Mouse (Mus musculus) bone marrow, adult 2 months (tissue): ENCODE measurements around the gene Rasal3. TPM values are rescaled to one million over a fixed set of nuclear protein-coding genes. Genes with fewer than 3 reads are reported as not detected.
A peak's percentile ranks its signal among the peaks of the same experiment; 100 is the strongest.

Experiments
- H3K27ac ChIP-seq: fragments of 200-500 bp; 2 replicates; pipeline ENCODE4 v1.5.1; 2012; ENCODE audit warnings: low read depth, mild to moderate bottlenecking, control low read depth, inconsistent platforms, low read length; ENCODE audit not compliant: control insufficient read depth, poor library complexity, insufficient read depth
- H3K4me1 ChIP-seq: fragments of 200-500 bp; 2 replicates; pipeline ENCODE4 v1.6.1; 2011; ENCODE audit warnings: low read length; ENCODE audit not compliant: control insufficient read depth, insufficient read depth
- H3K4me3 ChIP-seq: fragments of 200-500 bp; replicated peaks from 2 replicates; pipeline ENCODE3; 2011; ENCODE audit warnings: mild to moderate bottlenecking, low read depth, low read length, control low read depth; ENCODE audit not compliant: control insufficient read depth
- CTCF ChIP-seq: fragments of 200-500 bp; IDR thresholded peaks from 2 replicates; pipeline ENCODE4 v1.5.1; 2011; ENCODE audit warnings: low read length, control low read depth; ENCODE audit not compliant: control insufficient read depth, insufficient read depth
- POLR2A ChIP-seq: fragments of 200-500 bp; IDR thresholded peaks from 2 replicates; pipeline ENCODE4 v1.6.1; 2011; ENCODE audit warnings: low read depth, mild to moderate bottlenecking, control low read depth, low read length, borderline replicate concordance; ENCODE audit not compliant: control insufficient read depth
- WGBS: fragments of 180-500 bp; shearing (Covaris S2); methylation state at CpG from one replicate; pipeline ENCODE4 v1.1.7; 2018; 5-methylcytosine and 5-hydroxymethylcytosine counted together
- polyA plus RNA-seq: library from polyadenylated mRNA; stranded (reverse); fragments of >200 nt; gene quantifications from 2 replicates; pipeline ENCODE4 v1.2.4, GENCODE M21; 2011; ENCODE audit warnings: low replicate concordance; ENCODE audit not compliant: missing spikeins, insufficient read depth, insufficient read length

The Rasal3 gene
- polyA plus RNA-seq, 1 experiment: 58.8 TPM

DNA sequence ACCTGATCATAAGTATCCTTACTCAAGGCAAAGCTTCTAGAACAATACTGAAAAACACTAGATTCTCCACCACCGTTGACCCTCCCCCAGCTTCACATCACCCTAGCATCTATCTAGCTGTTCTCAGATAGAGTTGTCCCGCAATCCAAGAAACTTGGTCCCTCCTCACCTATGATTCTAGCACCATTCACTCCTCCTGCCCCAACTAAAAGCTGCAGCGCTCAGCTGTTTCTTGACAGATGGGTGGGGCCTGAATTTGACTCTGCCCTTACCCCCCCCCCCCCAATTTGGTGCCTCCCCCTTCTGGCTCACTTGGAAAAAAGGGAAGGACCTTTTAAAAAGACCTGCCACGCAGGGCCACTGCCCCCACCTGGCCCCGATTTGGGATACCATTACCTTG, 38.5 kb downstream of the Rasal3 start:
- H3K4me3 ChIP-seq: peak overlapping the region; percentile 64
- 33% methylated on average over 5 of the region's 5 CpGs for WGBS
- H3K27ac ChIP-seq: no peak overlapping the region
- no peak for TF ChIP-seq POLR2A
- peaks cover 2% of the 10 kb centered on the region for H3K4me1 ChIP-seq

DNA sequence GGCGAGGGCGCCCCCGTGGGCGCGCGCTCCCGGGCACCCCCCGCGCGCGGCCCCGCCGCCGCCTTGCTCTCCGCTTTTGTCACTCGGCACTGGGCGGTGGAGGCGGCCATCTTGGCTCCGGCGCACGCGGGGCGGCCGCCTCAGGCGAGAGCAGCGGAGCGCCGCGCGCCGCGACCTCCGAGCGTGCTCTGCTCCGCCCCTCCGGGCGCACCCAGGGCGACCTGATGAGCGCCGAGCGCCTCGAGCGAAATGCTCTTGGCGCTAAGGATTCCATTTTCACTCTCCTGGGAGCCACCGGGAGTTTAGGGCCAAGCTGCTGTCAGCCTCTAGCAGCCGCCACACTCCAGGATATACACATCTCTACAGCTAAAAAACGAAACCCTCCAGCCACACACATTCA, 39.1 kb downstream of the Rasal3 start:
- 5% methylated on average over 46 of the region's 47 CpGs for WGBS
- peaks cover 2% of the 10 kb centered on the region for H3K4me1 ChIP-seq
- no peak overlapping the region for H3K27ac ChIP-seq
- peak overlapping the region; percentile 64 for H3K4me3 ChIP-seq
- TF ChIP-seq CTCF (no peak), POLR2A (peak; percentile 36; the same call in 1 of the 2 replicates)

- 3% methylated on average over 46 of the region's 50 CpGs for WGBS
- Histone ChIP-seq H3K4me1 (peaks cover 2% of the 10 kb centered on the region), H3K27ac (peak overlapping the region; percentile 9), H3K4me3 (peak overlapping the region; percentile 64)
- TF ChIP-seq POLR2A (no peak), CTCF (no peak)
Measured at GRCm38 (mm10) chr17:32363821-32364301, 39.5 kb downstream of the Rasal3 start.

GRCm38 (mm10) chr17:32362686-32363085, 40.7 kb downstream of the Rasal3 start:
- 67% methylated on average over 4 of the region's 4 CpGs for WGBS
- Histone ChIP-seq H3K4me1 (peaks cover 2% of the 10 kb centered on the region), H3K27ac (no peak overlapping the region; the same call in 1 of the 2 replicates), H3K4me3 (no peak overlapping the region)
- TF ChIP-seq POLR2A (no peak), CTCF (no peak)

DNA sequence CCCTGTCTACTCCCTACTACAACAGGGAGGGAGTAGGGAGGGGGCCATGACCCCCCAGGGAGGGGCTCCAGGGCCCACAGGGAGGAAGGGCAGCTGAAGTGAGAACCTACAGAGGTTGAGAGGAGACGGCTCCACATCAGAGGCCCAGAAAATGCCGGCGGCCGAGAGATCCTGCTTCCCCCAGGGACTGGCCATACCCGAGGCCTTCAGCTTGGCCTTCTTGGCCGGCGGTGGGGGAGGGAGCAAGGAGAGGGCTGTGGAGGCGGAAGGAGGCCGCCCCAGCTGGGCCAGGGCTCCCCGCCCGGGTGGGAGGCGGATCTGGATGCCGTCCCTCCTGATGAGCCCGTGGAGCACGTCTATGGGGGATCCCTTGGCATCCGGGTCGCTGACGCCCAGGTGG, 43.5 kb downstream of the Rasal3 start:
- 92% methylated on average over 18 of the region's 18 CpGs for WGBS
- Histone ChIP-seq H3K4me3 (no peak overlapping the region), H3K27ac (no peak overlapping the region), H3K4me1 (peaks cover 2% of the 10 kb centered on the region)
- no peak for TF ChIP-seq POLR2A
- TF ChIP-seq CTCF: no peak

- WGBS: 89% methylated on average over 6 of the region's 6 CpGs
- TF ChIP-seq POLR2A (no peak), CTCF (no peak)
- Histone ChIP-seq H3K4me3 (no peak overlapping the region), H3K27ac (no peak overlapping the region), H3K4me1 (peaks cover 2% of the 10 kb centered on the region)
Measured at GRCm38 (mm10) chr17:32358943-32359340, 44.4 kb downstream of the Rasal3 start.

DNA sequence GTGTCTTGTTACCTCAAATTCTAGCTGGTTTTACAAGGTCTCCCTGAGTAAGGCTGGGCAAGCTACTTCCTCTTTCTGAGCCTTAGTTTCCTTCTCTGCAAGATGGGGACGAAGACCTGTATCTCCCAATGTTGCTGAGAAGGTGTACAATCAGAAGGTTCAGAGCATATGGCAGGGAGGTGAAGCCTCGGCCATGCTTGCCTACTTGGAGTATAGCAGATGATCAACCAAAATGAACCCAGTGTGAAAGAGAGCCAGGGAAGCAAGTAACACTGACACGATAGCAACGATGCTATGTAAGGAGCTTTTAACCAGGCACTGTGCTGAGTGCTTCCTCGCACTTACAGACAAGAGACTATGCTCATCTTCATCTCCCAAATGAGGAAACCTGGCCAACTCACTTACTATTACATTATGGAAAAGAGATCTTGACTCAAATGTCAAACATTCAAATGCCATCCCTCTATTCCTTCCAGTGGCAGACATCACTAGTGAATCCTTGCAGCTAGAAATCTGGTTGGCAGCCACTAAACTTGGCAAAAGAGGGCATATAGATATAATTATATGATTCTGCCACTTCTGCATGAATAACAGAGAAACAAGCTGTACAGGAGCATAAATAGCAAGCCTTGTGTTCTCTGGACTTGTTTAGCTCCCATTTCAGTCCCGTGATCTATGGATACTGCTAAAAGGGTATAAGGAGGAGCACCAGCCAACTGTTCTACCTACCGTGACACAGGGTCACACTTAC, 45.0 kb downstream of the Rasal3 start:
- Histone ChIP-seq H3K27ac (no peak overlapping the region), H3K4me3 (no peak overlapping the region), H3K4me1 (no peaks in the 10 kb centered on the region; the same call in 1 of the 2 replicates)
- WGBS: 83% methylated on average over 7 of the region's 7 CpGs
- no peak for TF ChIP-seq POLR2A
- TF ChIP-seq CTCF: no peak

GRCm38 (mm10) chr17:32356766-32357760, 46.3 kb downstream of the Rasal3 start:
- no peak overlapping the region for H3K4me3 ChIP-seq
- TF ChIP-seq POLR2A: no peak
- TF ChIP-seq CTCF: no peak
- WGBS: 95% methylated on average over 24 of the region's 24 CpGs
- no peaks in the 10 kb centered on the region for H3K4me1 ChIP-seq
- H3K27ac ChIP-seq: no peak overlapping the region
